Mouse (Mus musculus) hematopoietic stem cell, adult 5-6 weeks (primary cell): ENCODE data around the gene Zfp598. TPM values are rescaled to one million over a fixed set of nuclear protein-coding genes. Genes with fewer than 3 reads are reported as not detected.
A peak's percentile ranks its signal among the peaks of the same experiment; 100 is the strongest.

Source experiments
- ATAC-seq, 2 experiments: fragments of 125-278 bp in 1 of 2; replicated peaks in 1 of 2; 2 replicates each; pipeline ENCODE4 v1.8.0; 2016 to 2017; ENCODE audit warnings: inconsistent platforms in 2 of 2, mild to moderate bottlenecking in 2 of 2, moderate number of reproducible peaks in 2 of 2, low read depth in 1 of 2, moderate TSS enrichment in 1 of 2; ENCODE audit not compliant: low FRiP score in 2 of 2, poor library complexity in 2 of 2, severe bottlenecking in 2 of 2, insufficient read depth in 1 of 2, low TSS enrichment in 1 of 2
- total RNA-seq: library from RNA; stranded (forward); fragments of 172-1452, 232-1000 nt; gene quantifications from 2 replicates; pipeline ENCODE4 v1.2.3, GENCODE M21; 2017

Zfp598 gene
- total RNA-seq = 19.7 and 22.8 TPM in 2 replicates

GRCm38 (mm10) chr17:24669545-24670245 is at the start of gene Zfp598:
Gene Zfp598 (plus strand): TSS chr17:24669687.
- peak; percentile 94 to 96 for ATAC-seq

GRCm38 (mm10) chr17:24625472-24625871 is 44.0 kb upstream of the Zfp598 start:
- ATAC-seq = no peak

- ATAC-seq = peak; percentile 51 to 66; a peak in 3 of 4 replicates
Observed at GRCm38 (mm10) chr17:24628646-24629045, 40.8 kb upstream of the Zfp598 start.

- ATAC-seq = no peak
Observed at GRCm38 (mm10) chr17:24630072-24630471, 39.4 kb upstream of the Zfp598 start.

GRCm38 (mm10) chr17:24632167-24632812 is 37.2 kb upstream of the Zfp598 start, which contains the start of the genes Tsc2 and Nthl1:
Gene Tsc2 (minus strand): TSS chr17:24632630.
Gene Nthl1 (plus strand): TSS chr17:24632680.
- peak; percentile 75 to 92 for ATAC-seq

- ATAC-seq = no peak
Observed at GRCm38 (mm10) chr17:24632813-24633449, 36.6 kb upstream of the Zfp598 start.

GRCm38 (mm10) chr17:24633831-24634230 is 35.7 kb upstream of the Zfp598 start:
- ATAC-seq = no peak

GRCm38 (mm10) chr17:24635024-24635423 is 34.5 kb upstream of the Zfp598 start:
- ATAC-seq = no peak

GRCm38 (mm10) chr17:24635694-24636093 is 33.8 kb upstream of the Zfp598 start:
- ATAC-seq = no peak

GRCm38 (mm10) chr17:24636781-24637481 is 32.6 kb upstream of the Zfp598 start:
- ATAC-seq = no peak

GRCm38 (mm10) chr17:24638214-24638613 is 31.3 kb upstream of the Zfp598 start:
- ATAC-seq = no peak

- no peak for ATAC-seq
Observed at GRCm38 (mm10) chr17:24638840-24639239, 30.6 kb upstream of the Zfp598 start.

- ATAC-seq = no peak
Observed at GRCm38 (mm10) chr17:24639571-24639988, 29.9 kb upstream of the Zfp598 start.

- no peak for ATAC-seq
Observed at GRCm38 (mm10) chr17:24640119-24640518, 29.4 kb upstream of the Zfp598 start.

- no peak for ATAC-seq
Observed at GRCm38 (mm10) chr17:24640581-24640980, 28.9 kb upstream of the Zfp598 start.

GRCm38 (mm10) chr17:24641944-24642343 is 27.5 kb upstream of the Zfp598 start:
- no peak for ATAC-seq

GRCm38 (mm10) chr17:24642791-24643343 is 26.6 kb upstream of the Zfp598 start:
- ATAC-seq = no peak
